Mouse (Mus musculus) thymus, adult 2 months (tissue): ENCODE results near the gene Vkorc1l1.

Source experiments
- CTCF ChIP-seq: fragments of 200-500 bp; IDR thresholded peaks from 2 replicates; pipeline ENCODE4 v1.5.1; 2012; ENCODE audit warnings: mild to moderate bottlenecking, control low read depth, low read length, moderate library complexity, borderline replicate concordance; ENCODE audit not compliant: control insufficient read depth, poor library complexity, insufficient read depth; ENCODE audit errors: extremely low read depth
- POLR2A ChIP-seq: fragments of 200-500 bp; IDR thresholded peaks from 2 replicates; pipeline ENCODE4 v1.6.1; 2012; ENCODE audit warnings: mild to moderate bottlenecking, low read length, control low read depth, moderate library complexity; ENCODE audit not compliant: control insufficient read depth, poor library complexity, insufficient read depth; ENCODE audit errors: extremely low read depth

GRCm38 (mm10) chr5:129947528-129948033 lies 5.8 kb downstream of the Vkorc1l1 start:
- TF ChIP-seq CTCF (no peak), POLR2A (no peak)
